Mouse (Mus musculus) skeletal muscle tissue, adult 2 months (tissue): ENCODE results near the gene Tmco1.
A peak's percentile ranks its signal among the peaks of the same experiment; 100 is the strongest.
"Not testable (repeated sequence)": the region's sequence is repeated elsewhere in the genome, so short reads cannot be mapped to it uniquely, and the experiment has no call there.

Source experiments
- DNase-seq: peaks from one replicate; pipeline ENCODE4 v3.0.0-alpha.2; 2012; ENCODE audit warnings: low read depth, low spot score

Tmco1 gene

DNA sequence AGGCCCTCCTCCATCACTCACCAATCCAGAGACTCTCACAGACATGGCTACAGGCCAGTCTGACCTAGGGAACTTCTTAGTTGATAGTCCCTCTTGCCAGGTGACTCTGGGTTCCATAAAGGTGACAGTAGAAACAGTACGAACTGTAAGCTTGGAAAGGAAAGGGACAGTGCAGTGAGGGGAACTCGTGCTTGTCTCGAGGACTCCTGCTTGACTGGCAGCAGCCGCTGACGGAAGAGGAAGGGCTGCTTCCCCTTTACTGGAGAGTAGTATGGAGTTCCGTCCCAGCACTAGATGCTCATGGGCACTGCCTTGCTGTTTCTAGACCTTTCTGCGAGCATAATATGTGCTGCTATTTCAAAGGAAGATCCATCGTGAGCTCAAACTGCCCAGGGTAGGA is 22.9 kb downstream of the Tmco1 start:
- no peak for DNase-seq

DNA sequence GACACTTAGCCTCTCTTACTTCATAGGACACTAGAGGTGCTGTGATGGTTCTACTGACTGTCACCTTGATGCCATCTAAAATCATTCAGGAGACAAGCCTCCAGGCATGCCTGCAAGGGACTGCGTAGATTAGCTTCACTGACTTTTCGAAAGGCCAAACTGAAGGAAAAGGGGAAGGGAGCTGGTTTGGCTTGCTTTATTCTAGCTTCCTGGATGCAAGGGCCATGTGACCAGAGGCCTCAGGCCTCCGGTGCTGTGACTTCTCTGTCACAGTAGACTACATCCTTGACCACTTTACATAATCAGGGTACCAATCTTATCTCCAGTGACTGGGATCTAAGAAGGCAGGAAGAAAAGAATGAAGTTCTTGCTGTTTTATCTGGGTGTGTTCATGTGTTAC is 28.2 kb downstream of the Tmco1 start:
- DNase-seq, result no peak

- peak; percentile 74 for DNase-seq
These were observed 29.4 kb downstream of the Tmco1 start for GRCm38 (mm10) chr1:167337463-167338095.

GRCm38 (mm10) chr1:167339177-167339781 is 31.1 kb downstream of the Tmco1 start:
- DNase-seq, result no peak

DNA sequence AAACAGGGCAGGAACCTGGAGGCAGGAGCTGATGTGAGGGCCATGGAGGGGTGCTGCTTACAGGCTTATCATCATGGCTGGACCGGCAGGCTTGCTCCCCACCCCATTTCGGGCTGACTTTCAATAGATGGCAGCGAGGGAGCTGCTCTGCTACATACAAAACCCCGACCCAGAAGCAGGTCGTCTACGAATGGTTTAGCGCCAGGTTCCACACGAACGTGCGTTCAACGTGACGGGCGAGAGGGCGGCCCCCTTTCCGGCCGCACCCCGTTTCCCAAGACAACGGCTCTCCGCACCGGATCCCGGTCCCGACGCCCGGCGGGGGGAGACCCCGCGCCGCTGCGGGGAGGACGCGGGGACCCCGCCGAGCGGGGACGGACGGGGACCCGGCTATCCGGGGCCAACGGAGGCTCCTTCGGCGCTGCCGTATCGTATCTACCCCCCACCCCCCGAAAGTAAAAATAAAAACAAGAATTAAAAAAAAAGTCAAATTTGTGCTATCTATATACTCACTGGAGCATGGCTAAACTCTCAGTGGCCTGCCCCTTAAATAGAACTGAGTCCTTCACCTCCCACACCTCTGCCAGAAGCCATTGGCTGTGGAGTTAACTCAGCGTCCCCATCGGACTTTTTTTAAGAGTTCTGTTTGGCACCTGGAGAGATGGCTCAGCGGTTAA is 32.1 kb downstream of the Tmco1 start:
- no peak for DNase-seq

GRCm38 (mm10) chr1:167340910-167341528 is 32.8 kb downstream of the Tmco1 start:
- DNase-seq, result no peak

DNA sequence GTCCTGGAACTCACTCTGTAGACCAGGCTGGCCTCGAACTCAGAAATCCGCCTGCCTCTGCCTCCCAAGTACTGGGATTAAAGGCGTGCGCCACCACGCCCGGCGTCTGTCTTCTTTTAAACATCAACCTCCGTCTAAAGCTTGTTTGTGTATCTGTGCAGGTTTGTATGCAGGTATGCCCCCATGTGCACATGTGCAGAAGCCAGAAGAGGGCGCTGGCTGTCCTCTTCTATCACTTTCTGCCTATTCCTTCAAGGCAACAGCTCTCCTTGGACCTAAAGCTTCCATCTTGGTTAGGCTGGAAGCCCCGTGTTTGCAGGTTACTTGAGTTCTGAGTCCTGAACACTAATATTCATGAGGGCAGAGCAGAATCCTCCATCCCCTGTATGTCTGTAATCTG is 34.7 kb downstream of the Tmco1 start:
- no peak for DNase-seq

GRCm38 (mm10) chr1:167345994-167346520 is 37.9 kb downstream of the Tmco1 start:
- not testable (repeated sequence) for DNase-seq

- DNase-seq, result not testable (repeated sequence)
These were observed 41.0 kb downstream of the Tmco1 start for GRCm38 (mm10) chr1:167349206-167349605.

DNA sequence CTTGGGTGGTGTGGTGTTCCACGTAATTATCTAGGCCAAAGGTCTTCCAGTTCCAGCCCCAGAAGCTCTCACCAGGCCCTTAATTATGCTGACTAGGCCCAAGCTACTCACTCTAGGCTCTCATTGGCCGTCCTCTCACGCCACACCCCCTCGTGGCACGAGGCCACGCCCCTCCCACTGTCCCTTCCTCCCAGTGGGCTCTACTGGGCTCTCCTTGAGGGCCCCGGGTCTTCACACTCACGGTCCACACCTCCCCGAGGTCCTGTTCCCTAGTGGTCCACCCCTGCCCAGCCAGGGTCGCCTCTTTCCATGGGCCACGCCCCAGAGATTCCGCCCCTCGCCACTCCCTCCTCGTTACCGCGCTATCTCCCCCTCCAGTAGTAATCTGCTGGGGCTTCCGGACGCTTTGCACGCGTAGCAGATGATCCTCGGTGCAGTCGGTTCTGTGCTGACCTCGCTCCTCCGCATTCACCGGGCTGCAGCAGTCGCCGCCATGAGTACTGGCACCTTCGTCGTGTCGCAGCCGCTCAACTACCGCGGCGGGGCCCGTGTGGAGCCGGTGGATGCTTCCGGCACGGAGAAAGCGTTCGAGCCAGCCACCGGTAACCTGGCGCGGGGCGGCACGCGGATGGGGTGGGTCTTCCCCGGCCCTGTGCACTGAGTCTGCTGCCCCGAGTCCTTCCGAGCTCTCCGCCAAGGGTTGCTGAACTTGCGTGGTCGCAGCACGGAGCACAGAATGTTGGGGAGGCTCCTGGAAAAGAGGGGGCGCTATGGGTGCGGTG is 41.8 kb downstream of the Tmco1 start, which contains the start of gene Aldh9a1:
Gene Aldh9a1, plus strand, starts transcription at position 177 of the 782 bp plus-strand sequence.
- peak; percentile 86 for DNase-seq

GRCm38 (mm10) chr1:167350597-167351415 is 42.6 kb downstream of the Tmco1 start:
- DNase-seq, result no peak

- no peak for DNase-seq
These were observed 44.2 kb downstream of the Tmco1 start for GRCm38 (mm10) chr1:167352403-167352802.

DNA sequence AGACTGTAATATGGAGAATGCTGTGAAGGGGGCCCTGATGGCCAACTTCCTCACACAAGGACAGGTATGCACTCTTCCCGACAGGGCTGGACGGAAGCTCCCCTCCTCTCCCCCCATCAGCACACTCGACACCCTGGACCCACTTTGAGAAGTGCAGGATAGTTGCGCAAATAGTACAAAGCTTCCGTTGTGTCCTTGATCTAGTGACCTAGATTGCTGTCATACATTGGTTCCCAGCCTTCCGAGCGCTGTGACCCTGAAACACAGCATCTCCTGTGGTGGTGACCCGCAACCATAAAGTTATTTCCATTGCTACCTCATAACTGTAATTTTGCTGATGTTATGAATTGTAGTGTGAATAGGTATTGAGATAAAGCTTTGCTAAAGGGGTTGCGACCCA is 49.2 kb downstream of the Tmco1 start:
- no peak for DNase-seq

- no peak for DNase-seq
These were observed 50.6 kb downstream of the Tmco1 start for GRCm38 (mm10) chr1:167358731-167359130.

GRCm38 (mm10) chr1:167360268-167360667 is 52.1 kb downstream of the Tmco1 start:
- DNase-seq, result no peak

- no peak for DNase-seq
These were observed 54.6 kb downstream of the Tmco1 start for GRCm38 (mm10) chr1:167362819-167363218.

DNA sequence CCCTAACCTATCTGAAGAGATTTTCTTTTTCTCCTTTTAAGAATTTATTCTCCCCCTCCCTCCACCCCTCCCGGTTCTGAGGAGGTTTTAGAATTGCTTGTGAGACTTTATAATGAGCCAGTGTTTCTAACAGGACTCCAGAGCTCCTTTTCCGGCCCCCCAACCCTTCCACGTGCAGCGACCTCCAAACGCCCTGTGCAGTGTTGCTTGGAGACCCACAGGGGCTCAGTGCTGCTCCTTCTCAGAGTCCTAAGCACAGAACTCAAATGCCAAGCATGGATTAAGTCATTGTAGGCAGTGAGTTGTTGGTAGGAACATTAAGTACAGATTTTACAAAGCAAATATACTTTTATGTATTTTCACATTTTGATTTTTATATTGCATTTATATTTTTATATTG is 55.1 kb downstream of the Tmco1 start:
- DNase-seq, result no peak

DNA sequence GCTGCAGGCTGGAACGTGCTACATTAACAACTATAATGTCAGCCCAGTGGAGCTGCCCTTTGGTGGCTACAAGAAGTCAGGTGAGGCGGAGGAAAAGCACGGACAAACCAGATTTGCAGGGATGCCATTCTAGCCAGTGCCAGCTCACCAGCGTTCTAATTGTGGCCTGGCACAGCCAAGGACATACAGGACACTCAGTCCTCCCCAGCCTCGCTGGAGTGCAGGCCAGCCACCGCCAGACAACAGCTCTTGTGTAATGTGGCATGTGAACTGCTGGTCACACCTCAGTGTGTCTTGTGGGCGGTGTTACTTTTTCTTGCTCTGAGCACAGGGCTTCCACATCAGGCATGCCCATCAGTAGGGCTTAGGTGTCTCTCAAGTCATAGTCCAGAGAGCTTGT is 57.6 kb downstream of the Tmco1 start:
- peak; percentile 59 for DNase-seq

DNA sequence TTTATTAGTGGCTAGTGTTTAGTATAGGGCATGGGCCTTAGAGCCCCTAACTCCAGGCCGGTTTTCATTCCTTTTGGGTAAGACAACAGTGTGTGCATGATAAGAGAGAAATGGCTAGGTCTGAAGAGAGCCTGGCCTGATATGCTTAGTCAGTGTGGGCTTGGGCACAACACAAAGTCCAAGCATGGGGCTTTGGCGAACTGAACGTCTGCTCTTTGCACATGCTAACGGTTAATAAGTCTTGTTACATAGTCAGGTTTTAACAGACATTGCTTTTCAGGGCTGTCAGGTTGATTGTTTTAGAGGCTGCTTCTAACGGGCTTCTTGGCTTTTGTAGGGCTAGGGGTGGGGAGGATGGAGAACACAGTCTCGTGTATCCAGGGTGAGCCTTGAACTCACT is 58.4 kb downstream of the Tmco1 start:
- no peak for DNase-seq

- DNase-seq, result no peak
These were observed 59.8 kb downstream of the Tmco1 start for GRCm38 (mm10) chr1:167368018-167368417.

DNA sequence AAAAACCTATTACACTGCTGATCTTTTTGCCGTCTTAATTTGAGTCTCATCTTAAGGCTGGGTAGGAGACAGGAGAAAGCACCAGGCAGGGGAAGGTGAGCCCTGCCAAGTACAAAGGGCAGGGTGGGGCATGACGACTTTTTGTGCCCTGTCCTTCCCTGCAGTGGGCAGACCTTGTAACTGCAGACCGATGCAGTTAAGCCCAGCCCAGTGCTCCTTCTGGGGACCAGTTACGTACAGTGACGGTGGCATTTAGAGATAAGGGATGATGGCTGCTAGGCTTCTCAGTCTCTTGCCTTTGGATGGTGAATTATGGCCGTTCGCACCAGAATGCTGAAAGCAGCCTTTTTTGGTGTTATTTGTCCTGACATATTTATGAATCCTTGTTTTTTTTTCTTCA is 60.3 kb downstream of the Tmco1 start:
- no peak for DNase-seq
